Mouse (Mus musculus): ENCODE results near the gene Ncam1. TPM values are rescaled to one million over a fixed set of nuclear protein-coding genes. Genes with fewer than 3 reads are reported as not detected.

Ncam1 gene
- total RNA-seq, 2 experiments from 2014 or later = 741 to 808 TPM

- peak in 1 of 2 experiments; percentile 20 for DNase-seq (ENCODE audit: extremely low spot score in 1 of 2, low spot score in 2 of 2)
- intact Hi-C loops (cut with DNase I) = no loop called here
Measured at GRCm38 (mm10) chr9:49695371-49695770, 103.4 kb downstream of the Ncam1 start.

- no peak for DNase-seq (ENCODE audit: extremely low spot score in 1 of 2, low spot score in 2 of 2)
- intact Hi-C loops (cut with DNase I) = no loop called here
Measured at GRCm38 (mm10) chr9:49692791-49693190, 105.9 kb downstream of the Ncam1 start.

DNA sequence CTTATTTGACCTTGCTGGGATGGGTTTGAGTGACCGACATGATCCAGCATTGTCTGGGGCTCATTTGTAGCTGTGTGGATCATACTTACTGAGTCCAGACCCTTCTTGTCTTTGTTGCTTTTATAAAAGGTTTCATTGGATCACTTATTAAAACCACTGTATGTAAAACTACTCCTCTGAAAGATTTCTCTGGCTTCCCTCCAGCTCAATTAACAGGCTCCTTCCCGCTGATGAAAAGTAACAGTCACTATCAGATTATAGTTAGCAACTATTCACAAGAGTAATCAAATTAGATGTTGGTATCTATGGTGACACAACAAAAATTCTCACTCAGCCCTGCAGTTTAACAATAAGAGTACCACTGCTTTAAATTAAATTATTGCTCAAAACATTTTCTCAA is 107.4 kb downstream of the Ncam1 start:
- intact Hi-C loops (cut with DNase I) = no loop called here
- no peak for DNase-seq (ENCODE audit: extremely low spot score in 1 of 2, low spot score in 2 of 2)

DNA sequence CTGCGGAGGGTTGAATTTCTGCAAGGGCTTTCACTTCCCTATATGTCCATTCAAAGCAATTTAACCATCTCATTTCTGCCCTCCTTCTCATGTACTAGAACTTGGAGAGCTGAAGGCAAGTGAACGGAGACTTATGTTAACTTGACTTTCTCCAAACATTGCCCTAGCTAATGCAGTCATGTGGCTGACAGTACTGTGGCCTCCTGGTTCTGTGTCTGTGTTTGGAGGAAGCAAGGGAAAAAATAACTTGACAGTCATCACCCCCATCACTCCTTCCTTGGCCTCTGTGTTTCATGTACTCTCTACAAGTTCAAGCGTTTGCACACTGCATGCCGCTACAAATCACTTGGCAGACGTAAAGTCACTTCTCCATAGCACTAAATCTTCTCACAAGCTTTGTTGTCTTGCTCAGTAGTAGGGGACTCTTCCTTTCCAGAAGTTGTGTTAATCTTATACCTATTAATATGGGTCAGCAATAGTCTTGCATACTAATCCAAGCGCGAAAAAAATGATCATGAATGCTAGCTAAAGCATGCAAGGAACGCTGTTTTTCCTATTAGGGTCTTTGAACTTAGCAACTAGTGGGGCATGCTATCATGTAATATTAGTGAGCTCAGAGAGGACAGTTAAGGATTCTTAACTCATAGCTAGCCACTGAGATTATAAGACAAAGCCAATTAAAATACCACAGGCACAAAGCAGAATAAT is 115.0 kb downstream of the Ncam1 start:
- no peak for DNase-seq (ENCODE audit: extremely low spot score in 1 of 2, low spot score in 2 of 2)
- intact Hi-C loops (cut with DNase I) = no loop called here

DNA sequence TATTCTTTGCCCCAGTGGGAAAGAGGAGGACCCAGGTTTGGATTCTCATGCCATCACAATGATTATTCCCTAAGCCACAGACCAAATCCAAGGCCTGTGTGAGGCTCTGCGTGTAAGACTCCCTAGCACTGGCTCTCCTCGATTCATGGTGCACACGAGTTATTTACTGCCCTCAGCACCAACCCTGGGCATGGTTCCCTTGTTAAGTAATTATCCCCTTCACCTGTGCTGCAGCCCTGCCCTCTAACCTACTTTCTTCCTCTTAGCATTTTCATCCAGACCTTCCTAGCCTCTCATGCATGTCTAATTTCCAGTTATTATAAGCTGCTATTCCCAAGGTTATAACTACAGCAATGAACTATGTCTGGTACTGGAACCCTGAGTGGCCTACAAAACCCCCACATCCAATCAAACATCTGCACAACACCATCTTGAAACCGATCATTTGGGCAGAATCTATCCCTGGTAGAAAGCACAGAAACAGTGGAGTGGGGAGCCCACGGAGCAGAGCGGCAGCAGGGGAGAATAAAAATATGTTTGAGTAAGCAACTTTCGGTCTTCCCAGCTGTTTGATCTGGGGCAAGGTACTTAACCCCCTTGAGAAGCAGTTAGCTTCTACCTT is 116.8 kb downstream of the Ncam1 start:
- DNase-seq (ENCODE audit: extremely low spot score in 1 of 2, low spot score in 2 of 2) = no peak
- intact Hi-C loops (cut with DNase I) = no loop called here

DNA sequence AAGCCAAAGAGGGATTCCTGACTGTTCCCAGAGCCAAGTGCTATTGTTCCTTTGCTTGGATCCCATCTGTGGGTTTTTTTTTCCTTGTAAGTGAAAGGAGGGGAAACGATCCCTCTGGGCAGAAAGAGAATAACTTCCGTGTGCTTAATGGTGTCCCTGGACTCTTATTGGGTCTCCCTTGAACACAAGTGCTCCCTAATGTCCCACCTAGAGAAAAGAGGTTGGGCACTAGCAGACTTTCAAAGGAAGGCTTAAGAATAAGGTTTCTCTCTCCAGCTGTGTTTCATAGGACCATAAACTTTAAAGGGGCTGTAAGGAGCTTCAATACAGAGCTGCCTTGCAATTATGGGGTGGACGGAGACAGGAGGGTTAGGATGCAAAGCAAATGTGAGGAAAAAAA is 119.5 kb downstream of the Ncam1 start:
- no peak for DNase-seq (ENCODE audit: extremely low spot score in 1 of 2, low spot score in 2 of 2)
- intact Hi-C loops (cut with DNase I) = no loop called here

- DNase-seq (ENCODE audit: extremely low spot score in 1 of 2, low spot score in 2 of 2) = no peak
- intact Hi-C loops (cut with DNase I) = no loop called here
Measured at GRCm38 (mm10) chr9:49675696-49676465, 122.8 kb downstream of the Ncam1 start.

- no peak for DNase-seq (ENCODE audit: extremely low spot score in 1 of 2, low spot score in 2 of 2)
- intact Hi-C loops (cut with DNase I) = no loop called here
Measured at GRCm38 (mm10) chr9:49672646-49673199, 126.0 kb downstream of the Ncam1 start.

GRCm38 (mm10) chr9:49667066-49667465 is 131.7 kb downstream of the Ncam1 start:
- intact Hi-C loops (cut with DNase I) = no loop called here
- no peak for DNase-seq (ENCODE audit: extremely low spot score in 1 of 2, low spot score in 2 of 2)

DNA sequence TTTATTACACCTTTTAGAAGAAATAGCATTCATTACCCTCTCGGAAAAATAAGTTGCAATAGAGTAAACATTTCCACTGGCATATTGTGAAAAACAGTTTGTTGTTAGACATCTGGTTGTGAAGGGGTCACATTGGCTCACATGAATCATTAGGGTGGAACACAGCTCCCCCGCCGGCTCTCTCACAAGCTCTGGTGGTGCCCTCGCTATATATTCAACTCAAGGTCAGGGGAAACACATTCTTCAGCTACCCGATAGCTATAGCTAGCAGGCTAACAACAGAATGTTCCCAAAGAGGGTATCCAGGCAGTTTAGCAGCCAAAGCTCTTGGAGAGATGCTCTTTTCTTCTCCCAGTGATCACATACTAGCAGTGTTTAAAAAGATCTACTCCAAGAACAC is 133.4 kb downstream of the Ncam1 start:
- DNase-seq (ENCODE audit: extremely low spot score in 1 of 2, low spot score in 2 of 2) = no peak
- intact Hi-C loops (cut with DNase I) = no loop called here

GRCm38 (mm10) chr9:49663927-49664320 is 134.8 kb downstream of the Ncam1 start:
- intact Hi-C loops (cut with DNase I) = no loop called here
- no peak for DNase-seq (ENCODE audit: extremely low spot score in 1 of 2, low spot score in 2 of 2)

DNA sequence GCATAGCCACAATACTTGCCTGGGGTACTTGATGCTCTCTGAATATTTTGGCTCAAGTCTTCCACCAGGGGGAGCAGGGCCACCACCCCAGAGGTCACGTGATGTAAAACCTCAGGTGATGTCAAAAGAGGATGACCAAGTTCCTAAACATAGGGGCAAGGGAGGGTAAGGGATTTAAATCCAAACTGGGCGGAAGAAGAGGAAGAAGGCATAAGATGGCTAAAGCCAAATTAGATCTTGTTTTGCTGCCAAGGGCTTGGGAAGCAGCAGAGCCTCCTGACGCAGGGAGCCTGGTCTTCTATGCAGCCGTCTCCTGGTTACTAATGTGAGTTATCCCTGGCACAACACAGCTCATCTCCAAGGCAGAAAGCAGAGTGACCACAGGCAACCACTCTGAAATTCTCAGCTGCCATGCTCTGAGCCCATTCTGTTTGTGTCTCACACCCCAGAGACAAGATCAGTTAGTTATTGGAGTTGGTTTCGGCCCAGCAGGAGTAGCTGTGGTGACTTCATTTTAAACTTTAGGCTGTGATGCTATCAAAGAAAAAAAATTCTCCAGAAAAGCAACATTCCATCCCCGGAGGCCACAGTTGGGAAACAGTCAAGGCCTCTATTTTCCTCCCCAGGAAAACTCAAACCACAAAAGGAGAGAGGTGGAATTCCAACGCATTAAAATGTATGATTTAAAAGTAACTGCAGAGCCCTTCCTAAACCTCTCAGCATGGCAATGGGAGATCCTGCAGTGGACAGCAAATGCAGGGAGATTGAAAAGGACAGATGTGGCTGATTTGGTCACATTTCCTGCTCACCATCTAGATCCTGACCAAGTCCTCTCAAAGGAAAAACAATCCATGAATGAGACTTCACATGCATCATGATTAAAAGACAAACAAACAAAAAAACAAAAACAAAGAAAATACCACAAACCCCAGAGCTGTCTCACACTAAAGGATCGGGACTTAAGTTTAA is 135.5 kb downstream of the Ncam1 start:
- intact Hi-C loops (cut with DNase I) = no loop called here
- peak; percentile 17 to 28 for DNase-seq (ENCODE audit: extremely low spot score in 1 of 2, low spot score in 2 of 2)

- no peak for DNase-seq (ENCODE audit: extremely low spot score in 1 of 2, low spot score in 2 of 2)
- intact Hi-C loops (cut with DNase I) = no loop called here
Measured at GRCm38 (mm10) chr9:49661480-49661879, 137.2 kb downstream of the Ncam1 start.

GRCm38 (mm10) chr9:49658381-49658856 is 140.3 kb downstream of the Ncam1 start:
- intact Hi-C loops (cut with DNase I) = loop anchor here (5.0 kb wide), 1 partner anchor 139 kb away; the partner anchor contains the start of gene Ncam1

GRCm38 (mm10) chr9:49654470-49654869 is 144.3 kb downstream of the Ncam1 start:
- DNase-seq (ENCODE audit: extremely low spot score in 1 of 2, low spot score in 2 of 2) = no peak
- intact Hi-C loops (cut with DNase I) = no loop called here

More at GRCm38 (mm10) chr9:49658381-49658856, 140.3 kb downstream of the Ncam1 start:
- peak; percentile 45 to 50 for DNase-seq (ENCODE audit: extremely low spot score in 1 of 2, low spot score in 2 of 2)

DNA sequence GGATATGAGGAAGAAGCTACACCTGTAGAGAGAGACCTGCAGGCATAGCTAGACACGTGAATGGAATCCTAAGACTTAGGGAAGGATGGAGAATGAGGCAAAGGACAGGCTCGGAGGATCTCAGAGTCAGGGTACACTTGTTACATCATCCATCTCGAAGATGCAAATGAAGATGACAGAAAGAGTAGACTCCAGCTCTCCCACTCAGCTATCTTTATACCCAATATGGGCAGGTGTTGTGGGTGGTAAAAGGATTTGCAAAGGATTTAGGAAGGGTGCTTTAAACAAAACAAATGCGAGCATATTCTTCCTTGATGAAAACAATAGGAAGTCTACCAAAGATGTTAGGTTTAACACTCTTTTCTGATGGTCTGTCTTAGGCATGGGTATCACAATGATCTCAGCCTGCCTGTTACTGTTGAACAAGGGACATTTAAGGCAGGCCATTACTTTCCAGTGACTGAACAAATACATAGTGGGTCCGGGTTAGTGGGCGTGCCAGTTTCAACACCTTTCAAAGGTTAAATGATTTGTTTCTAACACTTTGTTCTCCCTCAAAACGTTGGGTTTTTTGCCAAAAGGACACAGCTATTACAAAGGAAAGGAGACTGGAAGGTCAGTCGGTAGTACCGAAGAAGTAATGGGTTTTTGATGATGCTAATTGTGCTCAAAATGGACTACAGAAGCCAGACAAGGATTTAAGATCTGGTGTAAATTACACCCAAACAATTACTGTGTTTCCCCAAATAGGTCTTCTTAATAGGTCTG is 145.1 kb downstream of the Ncam1 start:
- DNase-seq (ENCODE audit: extremely low spot score in 1 of 2, low spot score in 2 of 2) = no peak

DNA sequence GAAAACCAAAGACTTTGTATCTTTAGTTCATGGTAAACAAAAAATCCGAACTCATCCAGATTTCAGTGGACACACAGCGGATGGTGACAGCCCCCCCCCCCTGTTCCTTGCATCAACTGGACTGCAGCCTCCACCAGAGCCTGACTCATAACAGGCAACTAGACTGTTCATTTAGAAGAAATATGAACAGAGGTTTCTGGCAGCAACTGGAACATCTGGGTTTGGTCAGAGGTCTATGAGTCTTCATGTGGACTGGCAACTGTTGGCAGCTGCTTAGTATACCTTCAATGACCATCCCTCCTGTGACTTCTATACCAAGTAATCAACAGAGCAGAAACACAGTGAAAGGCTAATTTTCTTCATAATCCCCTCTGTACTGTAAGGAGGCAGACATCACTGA is 154.4 kb downstream of the Ncam1 start:
- no peak for DNase-seq (ENCODE audit: extremely low spot score in 1 of 2, low spot score in 2 of 2)
- intact Hi-C loops (cut with DNase I) = no loop called here

More for the DNA sequence above, 145.1 kb downstream of the Ncam1 start:
- intact Hi-C loops (cut with DNase I) = no loop called here

DNA sequence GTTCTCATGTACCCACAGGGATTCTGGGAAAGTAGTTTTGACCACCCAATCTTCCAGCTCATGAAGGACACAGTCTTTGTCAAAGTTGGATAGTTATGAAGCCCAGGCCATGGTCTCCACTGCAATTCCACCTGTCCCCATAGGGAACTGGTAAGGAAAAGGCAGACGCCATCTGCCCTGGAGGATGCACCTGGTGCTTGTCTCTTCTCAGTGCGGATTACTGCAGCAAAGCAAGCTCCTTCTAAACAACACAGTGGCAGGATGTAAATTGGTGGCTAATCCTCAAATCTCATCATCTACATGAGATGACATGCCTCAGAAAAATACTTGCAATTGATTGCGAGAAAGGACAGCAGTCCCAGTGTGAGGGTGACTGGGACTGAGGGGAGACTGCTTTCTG is 158.0 kb downstream of the Ncam1 start:
- DNase-seq (ENCODE audit: extremely low spot score in 1 of 2, low spot score in 2 of 2) = no peak
- intact Hi-C loops (cut with DNase I) = no loop called here
